Mouse (Mus musculus): ENCODE results near the gene Vamp1. TPM values are rescaled to one million over a fixed set of nuclear protein-coding genes. Genes with fewer than 3 reads are reported as not detected.
A peak's percentile ranks its signal among the peaks of the same experiment; 100 is the strongest.

The Vamp1 gene
- polyA plus RNA-seq, 1 experiment from 2014 or later, result 28.1 TPM

- Histone ChIP-seq H3K27ac (replicated peaks) (peak overlapping the region; percentile 100), H3K36me3 (peaks cover 35% of the 10 kb centered on the region), H3K4me1 (replicated peaks) (peaks cover 23% of the 10 kb centered on the region), H3K27me3 (no peaks in the 10 kb centered on the region), H3K9me3 (no peaks in the 10 kb centered on the region), H3K4me3 (peak overlapping the region; percentile 80), H3K9ac (peak overlapping the region; percentile 74), H3K4me2 (peak overlapping the region; percentile 94)
- no peak for ATAC-seq (ENCODE audit: low FRiP score, low read depth)
These were observed 24.5 kb upstream of the Vamp1 start for GRCm38 (mm10) chr6:125190816-125191215.

GRCm38 (mm10) chr6:125191332-125192015 lies 23.9 kb upstream of the Vamp1 start, which contains the start of the genes Ncapd2 and Mrpl51:
Gene Ncapd2, minus strand, starts transcription at chr6:125191701.
Gene Mrpl51, plus strand, starts transcription at chr6:125191801.
- under 1% methylated on average over 54 of the region's 54 CpGs for WGBS
- peaks cover 30% of the 10 kb centered on the region for H3K36me3 ChIP-seq
- no peaks in the 10 kb centered on the region for H3K9me3 ChIP-seq
- peak; percentile 98 for ATAC-seq (ENCODE audit: low FRiP score, low read depth)
- no peaks in the 10 kb centered on the region for H3K27me3 ChIP-seq
- H3K4me1 ChIP-seq (replicated peaks), result peaks cover 23% of the 10 kb centered on the region
- peak within 1 kb of the TSS; percentile 80 for H3K4me3 ChIP-seq
- peak within 1 kb of the TSS; percentile 94 for H3K4me2 ChIP-seq
- H3K9ac ChIP-seq, result peak within 1 kb of the TSS; percentile 90
- H3K27ac ChIP-seq (replicated peaks), result peak within 1 kb of the TSS; percentile 100

GRCm38 (mm10) chr6:125192016-125192714 lies 23.2 kb upstream of the Vamp1 start:
- H3K4me1 ChIP-seq (replicated peaks), result peaks cover 23% of the 10 kb centered on the region
- WGBS, result under 1% methylated on average over 34 of the region's 34 CpGs
- peak overlapping the region; percentile 80 for H3K4me3 ChIP-seq
- H3K9ac ChIP-seq, result peak overlapping the region; percentile 90
- H3K9me3 ChIP-seq, result no peaks in the 10 kb centered on the region
- H3K36me3 ChIP-seq, result peaks cover 30% of the 10 kb centered on the region
- peak; percentile 94 for ATAC-seq (ENCODE audit: low FRiP score, low read depth)
- H3K27me3 ChIP-seq, result no peaks in the 10 kb centered on the region
- H3K27ac ChIP-seq (replicated peaks), result peak overlapping the region; percentile 100
- peak overlapping the region; percentile 94 for H3K4me2 ChIP-seq

GRCm38 (mm10) chr6:125192841-125193240 lies 22.5 kb upstream of the Vamp1 start:
- Histone ChIP-seq H3K27me3 (no peaks in the 10 kb centered on the region), H3K4me2 (peak overlapping the region; percentile 94), H3K4me3 (peak overlapping the region; percentile 80), H3K36me3 (peaks cover 26% of the 10 kb centered on the region), H3K27ac (replicated peaks) (peak overlapping the region; percentile 100; the same call in 1 of the 2 replicates), H3K9ac (peak overlapping the region; percentile 90), H3K9me3 (no peaks in the 10 kb centered on the region), H3K4me1 (replicated peaks) (peaks cover 23% of the 10 kb centered on the region)
- ATAC-seq (ENCODE audit: low FRiP score, low read depth), result no peak
- WGBS, result 43% methylated on average over 5 of the region's 5 CpGs

- H3K36me3 ChIP-seq, result peaks cover 22% of the 10 kb centered on the region
- H3K27me3 ChIP-seq, result no peaks in the 10 kb centered on the region
- no peak overlapping the region for H3K4me3 ChIP-seq
- WGBS, result 83% methylated on average over 7 of the region's 7 CpGs
- peaks cover 23% of the 10 kb centered on the region for H3K4me1 ChIP-seq (replicated peaks)
- peak overlapping the region; percentile 94; the same call in 1 of the 2 replicates for H3K4me2 ChIP-seq
- no peaks in the 10 kb centered on the region for H3K9me3 ChIP-seq
- no peak for ATAC-seq (ENCODE audit: low FRiP score, low read depth)
- no peak overlapping the region for H3K9ac ChIP-seq
- H3K27ac ChIP-seq (replicated peaks), result no peak overlapping the region
These were observed 22.0 kb upstream of the Vamp1 start for GRCm38 (mm10) chr6:125193390-125193789.

- WGBS, result 25% methylated on average over 1 of the region's 1 CpGs
- Histone ChIP-seq H3K9ac (no peak overlapping the region), H3K4me2 (no peak overlapping the region), H3K4me1 (replicated peaks) (peaks cover 17% of the 10 kb centered on the region), H3K36me3 (peaks cover 16% of the 10 kb centered on the region), H3K9me3 (no peaks in the 10 kb centered on the region), H3K27ac (replicated peaks) (no peak overlapping the region), H3K4me3 (no peak overlapping the region), H3K27me3 (no peaks in the 10 kb centered on the region)
- ATAC-seq (ENCODE audit: low FRiP score, low read depth), result no peak
These were observed 19.7 kb upstream of the Vamp1 start for GRCm38 (mm10) chr6:125195541-125196075.

- H3K4me3 ChIP-seq, result no peak overlapping the region
- H3K9me3 ChIP-seq, result no peaks in the 10 kb centered on the region
- H3K4me2 ChIP-seq, result no peak overlapping the region
- WGBS, result 52% methylated on average over 3 of the region's 3 CpGs
- peaks cover 13% of the 10 kb centered on the region for H3K4me1 ChIP-seq (replicated peaks)
- H3K27ac ChIP-seq (replicated peaks), result no peak overlapping the region
- H3K9ac ChIP-seq, result no peak overlapping the region
- H3K27me3 ChIP-seq, result no peaks in the 10 kb centered on the region
- peaks cover 16% of the 10 kb centered on the region for H3K36me3 ChIP-seq
- ATAC-seq (ENCODE audit: low FRiP score, low read depth), result no peak
These were observed 19.1 kb upstream of the Vamp1 start for GRCm38 (mm10) chr6:125196301-125196700.

GRCm38 (mm10) chr6:125197166-125197565 lies 18.2 kb upstream of the Vamp1 start:
- H3K4me3 ChIP-seq, result no peak overlapping the region
- no peak overlapping the region for H3K9ac ChIP-seq
- H3K9me3 ChIP-seq, result no peaks in the 10 kb centered on the region
- no peak overlapping the region for H3K4me2 ChIP-seq
- WGBS, result 84% methylated on average over 5 of the region's 5 CpGs
- H3K27ac ChIP-seq (replicated peaks), result no peak overlapping the region
- H3K4me1 ChIP-seq (replicated peaks), result peaks cover 13% of the 10 kb centered on the region
- H3K36me3 ChIP-seq, result peaks cover 16% of the 10 kb centered on the region
- no peak for ATAC-seq (ENCODE audit: low FRiP score, low read depth)
- H3K27me3 ChIP-seq, result no peaks in the 10 kb centered on the region

- H3K9me3 ChIP-seq, result no peaks in the 10 kb centered on the region
- H3K4me2 ChIP-seq, result no peak overlapping the region
- H3K36me3 ChIP-seq, result no peaks in the 10 kb centered on the region
- ATAC-seq (ENCODE audit: low FRiP score, low read depth), result no peak
- H3K9ac ChIP-seq, result no peak overlapping the region
- no peaks in the 10 kb centered on the region for H3K4me1 ChIP-seq (replicated peaks)
- no peak overlapping the region for H3K27ac ChIP-seq (replicated peaks)
- H3K4me3 ChIP-seq, result no peak overlapping the region
- WGBS, result 85% methylated on average over 1 of the region's 1 CpGs
- peaks cover 16% of the 10 kb centered on the region; the same call in 1 of the 2 replicates for H3K27me3 ChIP-seq
These were observed 4.9 kb upstream of the Vamp1 start for GRCm38 (mm10) chr6:125210436-125210835.

GRCm38 (mm10) chr6:125212621-125213020 lies 2.7 kb upstream of the Vamp1 start:
- Histone ChIP-seq H3K27ac (replicated peaks) (no peak overlapping the region), H3K9ac (no peak overlapping the region), H3K9me3 (no peaks in the 10 kb centered on the region), H3K4me2 (no peak overlapping the region), H3K36me3 (no peaks in the 10 kb centered on the region), H3K27me3 (peaks cover 16% of the 10 kb centered on the region; the same call in 1 of the 2 replicates), H3K4me3 (no peak overlapping the region), H3K4me1 (replicated peaks) (peaks cover 12% of the 10 kb centered on the region)
- ATAC-seq (ENCODE audit: low FRiP score, low read depth), result no peak
- WGBS, result 50% methylated on average over 2 of the region's 2 CpGs

- no peaks in the 10 kb centered on the region for H3K9me3 ChIP-seq
- no peak overlapping the region for H3K4me2 ChIP-seq
- H3K4me3 ChIP-seq, result no peak overlapping the region
- no peak overlapping the region for H3K9ac ChIP-seq
- ATAC-seq (ENCODE audit: low FRiP score, low read depth), result no peak
- H3K4me1 ChIP-seq (replicated peaks), result peaks cover 12% of the 10 kb centered on the region
- H3K27ac ChIP-seq (replicated peaks), result no peak overlapping the region
- peaks cover 16% of the 10 kb centered on the region; the same call in 1 of the 2 replicates for H3K27me3 ChIP-seq
- WGBS, result 72% methylated on average over 6 of the region's 6 CpGs
- no peaks in the 10 kb centered on the region for H3K36me3 ChIP-seq
These were observed 2.2 kb upstream of the Vamp1 start for GRCm38 (mm10) chr6:125213129-125213528.

GRCm38 (mm10) chr6:125213715-125214114 lies 1.6 kb upstream of the Vamp1 start:
- Histone ChIP-seq H3K4me2 (no peak overlapping the region), H3K27ac (replicated peaks) (no peak overlapping the region), H3K27me3 (peaks cover 16% of the 10 kb centered on the region; the same call in 1 of the 2 replicates), H3K36me3 (no peaks in the 10 kb centered on the region), H3K9ac (no peak overlapping the region), H3K4me1 (replicated peaks) (peaks cover 12% of the 10 kb centered on the region), H3K9me3 (no peaks in the 10 kb centered on the region), H3K4me3 (no peak overlapping the region)
- WGBS, result 82% methylated on average over 6 of the region's 6 CpGs
- no peak for ATAC-seq (ENCODE audit: low FRiP score, low read depth)
